ENCODE assay signal across 8 mouse cellular contexts in genomic region chr3:53004406-53005114, GRCm38 (mm10). TPM values are rescaled to one million over a fixed set of nuclear protein-coding genes. Genes with fewer than 3 reads are reported as not detected.
A peak's percentile ranks its signal among the peaks of the same experiment; 100 is the strongest.
DNase-seq lines count a peak whose midpoint lies in the region; ATAC-seq lines count a peak whose summit lies in the region.

No protein-coding gene starts in this region.

- H3K4me3 ChIP-seq in hindbrain, embryonic 16.5 days (ENCODE audit: low read length), result no peak overlapping the region

- DNase-seq in adrenal gland, postnatal 14 days, result peak; percentile 8
- DNase-seq in adrenal gland, postnatal 4 days (ENCODE audit: low spot score in 2 of 2), result no peak
- DNase-seq in layer of hippocampus, adult 9-11 months, result peak; percentile 38
- no peak for DNase-seq in layer of hippocampus, postnatal 25 days (ENCODE audit: extremely low spot score in 1 of 2, low spot score in 1 of 2)
- DNase-seq in NIH3T3 (ENCODE audit: low read depth), result peak; percentile 74
- DNase-seq in retina, postnatal 1 day, result peak; percentile 46
- DNase-seq in cerebellum, postnatal 36 days, result no peak

- no peak overlapping the region for H3K9ac ChIP-seq in hindbrain, embryonic 16.5 days (ENCODE audit: low read depth, low read length)

- no peak overlapping the region for H3K4me2 ChIP-seq in hindbrain, embryonic 16.5 days (ENCODE audit: low read length)

- ATAC-seq in hindbrain, embryonic 16.5 days, result peak; percentile 76

- H3K36me3 ChIP-seq in hindbrain, embryonic 16.5 days (ENCODE audit: control insufficient read depth, insufficient read depth, low read length), result peaks cover 35% of the 10 kb centered on the region

- H3K27ac ChIP-seq in hindbrain, embryonic 16.5 days (ENCODE audit: low read depth, low read length), result no peak overlapping the region

- H3K4me1 ChIP-seq in hindbrain, embryonic 16.5 days (ENCODE audit: control insufficient read depth, insufficient read depth, low read depth, low read length), result no peaks in the 10 kb centered on the region; the same call in 1 of the 2 replicates

- no peaks in the 10 kb centered on the region for H3K27me3 ChIP-seq in hindbrain, embryonic 16.5 days (replicated peaks; ENCODE audit: control insufficient read depth, insufficient read depth, low read length)

- 70% methylated on average over 2 of the region's 2 CpGs for whole genome bisulfite sequencing in hindbrain, embryonic 16.5 days

- H3K9me3 ChIP-seq in hindbrain, embryonic 16.5 days (ENCODE audit: control insufficient read depth, low read length), result no peaks in the 10 kb centered on the region

RNA-seq across cellular contexts. Expression of gene Cog6, which starts 12.5 kb away (rescaled TPM):
- total RNA-seq in adrenal gland, postnatal 14 days (2021), result 31.7 and 31.9 TPM in 2 replicates
- total RNA-seq in adrenal gland, postnatal 4 days (2021), result 10 to 100 TPM; 32.2 to 33.8 TPM
- 10 to 100 TPM; 32.0 to 35.9 TPM for total RNA-seq in layer of hippocampus, postnatal 25 days (2021)
- 45.8 and 50.6 TPM in 2 replicates for polyA plus RNA-seq in hindbrain, embryonic 16.5 days (2015; fragmentation: Nextera tagmentation; extraction: Ambion mirVana)

RNA-seq across cellular contexts. Expression of gene Lhfp, which starts 36.8 kb away (rescaled TPM):
- 24.5 and 26.0 TPM in 2 replicates for total RNA-seq in adrenal gland, postnatal 14 days (2021)
- total RNA-seq in adrenal gland, postnatal 4 days (2021), result 10 to 100 TPM; 38.3 to 40.6 TPM
- total RNA-seq in layer of hippocampus, postnatal 25 days (2021), result 10 to 100 TPM; 18.6 to 21.1 TPM
- 64.1 and 70.1 TPM in 2 replicates for polyA plus RNA-seq in hindbrain, embryonic 16.5 days (2015; fragmentation: Nextera tagmentation; extraction: Ambion mirVana)

Comparison
In these comparisons a context has a peak if more than half of its experiments do, and no peak if none do; other contexts are left out.
1. DNase-seq: peak in adrenal gland, postnatal 14 days (single experiment), layer of hippocampus, adult 9-11 months (single experiment), NIH3T3 (single experiment) and retina, postnatal 1 day (single experiment); none in adrenal gland, postnatal 4 days (0 of 2), layer of hippocampus, postnatal 25 days (0 of 2) and cerebellum, postnatal 36 days (0 of 2).